Mouse (Mus musculus): ENCODE results near the gene Tm4sf5.
"Not testable (repeated sequence)": the region's sequence is repeated elsewhere in the genome, so short reads cannot be mapped to it uniquely, and the experiment has no call there.

Gene Tm4sf5

GRCm38 (mm10) chr11:70511242-70511641, 6.2 kb downstream of the Tm4sf5 start:
- DNase-seq: no peak

- DNase-seq: no peak
Measured at GRCm38 (mm10) chr11:70511825-70512224, 6.8 kb downstream of the Tm4sf5 start.

GRCm38 (mm10) chr11:70512709-70513342, 7.8 kb downstream of the Tm4sf5 start:
- DNase-seq: no peak

GRCm38 (mm10) chr11:70513520-70513919, 8.5 kb downstream of the Tm4sf5 start:
- no peak for DNase-seq

GRCm38 (mm10) chr11:70514288-70514687, 9.2 kb downstream of the Tm4sf5 start, which contains the start of gene Vmo1:
Gene Vmo1 (minus strand): TSS chr11:70514616.
- no peak for DNase-seq

GRCm38 (mm10) chr11:70516352-70516751, 11.3 kb downstream of the Tm4sf5 start:
- DNase-seq: no peak

- no peak for DNase-seq
Measured at GRCm38 (mm10) chr11:70518436-70518835, 13.4 kb downstream of the Tm4sf5 start.

GRCm38 (mm10) chr11:70518923-70519322, 13.9 kb downstream of the Tm4sf5 start, which contains the start of gene Gltpd2:
Gene Gltpd2 (plus strand): TSS chr11:70519196.
- DNase-seq: no peak

GRCm38 (mm10) chr11:70520178-70520769, 15.2 kb downstream of the Tm4sf5 start:
- peak; percentile 34 for DNase-seq

GRCm38 (mm10) chr11:70523306-70523989, 18.4 kb downstream of the Tm4sf5 start:
- DNase-seq: not testable (repeated sequence)

GRCm38 (mm10) chr11:70524782-70525181, 19.7 kb downstream of the Tm4sf5 start:
- DNase-seq: no peak

- DNase-seq: peak; percentile 82
Measured at GRCm38 (mm10) chr11:70525184-70525678, 20.2 kb downstream of the Tm4sf5 start, which contains the start of gene Psmb6. Gene Psmb6 (plus strand): TSS chr11:70525367.

- DNase-seq: no peak
Measured at GRCm38 (mm10) chr11:70525726-70526125, 20.7 kb downstream of the Tm4sf5 start.

GRCm38 (mm10) chr11:70526211-70526610, 21.2 kb downstream of the Tm4sf5 start:
- no peak for DNase-seq

- no peak for DNase-seq
Measured at GRCm38 (mm10) chr11:70528610-70529009, 23.6 kb downstream of the Tm4sf5 start.

- not testable (repeated sequence) for DNase-seq
Measured at GRCm38 (mm10) chr11:70531065-70531464, 26.0 kb downstream of the Tm4sf5 start.

GRCm38 (mm10) chr11:70532839-70533238, 27.8 kb downstream of the Tm4sf5 start, which contains the start of gene Gm40193:
Gene Gm40193 (minus strand): TSS chr11:70532939.
- DNase-seq: no peak

- no peak for DNase-seq
Measured at GRCm38 (mm10) chr11:70539423-70539822, 34.4 kb downstream of the Tm4sf5 start.

GRCm38 (mm10) chr11:70539877-70540587, 35.0 kb downstream of the Tm4sf5 start, which contains the start of gene Pld2:
Gene Pld2 (plus strand): TSS chr11:70540064.
- DNase-seq: peak; percentile 89

- DNase-seq: no peak
Measured at GRCm38 (mm10) chr11:70540928-70541327, 35.9 kb downstream of the Tm4sf5 start.

- DNase-seq: no peak
Measured at GRCm38 (mm10) chr11:70541415-70541814, 36.4 kb downstream of the Tm4sf5 start.

GRCm38 (mm10) chr11:70544496-70544895, 39.5 kb downstream of the Tm4sf5 start:
- DNase-seq: no peak

GRCm38 (mm10) chr11:70551526-70551925, 46.5 kb downstream of the Tm4sf5 start:
- no peak for DNase-seq
